Mouse (Mus musculus): ENCODE data around the gene Ywhah.

GRCm38 (mm10) chr5:32996560-32996959 lies 22.1 kb upstream of the Ywhah start:
- no peak for TF ChIP-seq CHD2 (IDR thresholded peaks at IDR 0.05; ENCODE audit: low read depth, low read length)
- TF ChIP-seq MAFK (IDR thresholded peaks at IDR 0.05; ENCODE audit: insufficient read depth, low read depth, low read length), result no peak

Data from ES-E14 (cell line).